Mouse (Mus musculus): ENCODE data around the gene Mllt6.

GRCm38 (mm10) chr11:97631938-97632337 is 31.3 kb upstream of the Mllt6 start:
- TF ChIP-seq CTCF (IDR thresholded peaks at IDR 0.05; ENCODE audit: extremely low read depth, insufficient read depth, low read length) (peak; percentile 89), POLR2A (IDR thresholded peaks at IDR 0.05; ENCODE audit: extremely low read depth, insufficient read depth, low read length) (no peak)

Measured in cortical plate, adult 2 months (tissue).